In genomic region chr16:92812405-92812804, GRCm38 (mm10) we compare ENCODE assay signal across 32 mouse cellular contexts. TPM values are rescaled to one million over a fixed set of nuclear protein-coding genes. Genes with fewer than 3 reads are reported as not detected.
DNase-seq lines count a peak whose midpoint lies in the region; ATAC-seq lines count a peak whose summit lies in the region.
"Had no signal": no experiment of that assay in that cellular context is flagged by ENCODE, and none has a peak within 500 bp of the region (broad histone marks: within the 10 kb centered on the region; RNA-seq: fewer than 3 reads in every experiment).

No protein-coding gene starts in this region.

- no peaks in the 10 kb centered on the region for H3K36me3 ChIP-seq in limb, embryonic 12.5 days
- H3K36me3 ChIP-seq in limb, embryonic 10.5 days: no peaks in the 10 kb centered on the region
- no peaks in the 10 kb centered on the region for H3K36me3 ChIP-seq in liver, embryonic 11.5 days (ENCODE audit: control insufficient read depth, insufficient read depth, low read length)
- no peaks in the 10 kb centered on the region for H3K36me3 ChIP-seq in liver, embryonic 16.5 days (ENCODE audit: control insufficient read depth, insufficient read depth)
- H3K36me3 ChIP-seq in embryonic facial prominence, embryonic 10.5 days (replicated peaks): no peaks in the 10 kb centered on the region
- H3K36me3 ChIP-seq in midbrain, embryonic 16.5 days (ENCODE audit: control insufficient read depth, insufficient read depth, low read length): no peaks in the 10 kb centered on the region
- H3K36me3 ChIP-seq: embryonic facial prominence, embryonic 13.5 days; forebrain, embryonic 10.5 days; forebrain, embryonic 15.5 days; heart, embryonic 13.5 days; kidney, embryonic 15.5 days; midbrain, embryonic 12.5 days had no signal

- 61% methylated on average over 3 of the region's 3 CpGs for WGBS in limb, embryonic 12.5 days
- 71% methylated on average over 3 of the region's 3 CpGs for WGBS in limb, embryonic 10.5 days
- 18% methylated on average over 3 of the region's 3 CpGs for WGBS in liver, embryonic 11.5 days
- WGBS in liver, embryonic 16.5 days (ENCODE audit: insufficient replicate concordance): 11% methylated on average over 3 of the region's 3 CpGs
- 67% methylated on average over 3 of the region's 3 CpGs for WGBS in embryonic facial prominence, embryonic 10.5 days
- 77% methylated on average over 3 of the region's 3 CpGs for WGBS in midbrain, embryonic 16.5 days

- peak overlapping the region; percentile 58; the same call in 1 of the 2 replicates for H3K27ac ChIP-seq in limb, embryonic 12.5 days
- H3K27ac ChIP-seq in limb, embryonic 10.5 days: no peak overlapping the region
- H3K27ac ChIP-seq in liver, embryonic 11.5 days (ENCODE audit: low read depth, low read length): no peak overlapping the region
- no peak overlapping the region for H3K27ac ChIP-seq in liver, embryonic 16.5 days (ENCODE audit: low read length)
- no peak overlapping the region for H3K27ac ChIP-seq in embryonic facial prominence, embryonic 10.5 days (replicated peaks)
- H3K27ac ChIP-seq in midbrain, embryonic 16.5 days (ENCODE audit: low read length): no peak overlapping the region
- H3K27ac ChIP-seq: embryonic facial prominence, embryonic 13.5 days; forebrain, embryonic 10.5 days; forebrain, embryonic 15.5 days; heart, embryonic 13.5 days; hindbrain, embryonic 14.5 days; kidney, embryonic 15.5 days; macrophage; midbrain, embryonic 12.5 days had no signal

- DNase-seq in limb, embryonic 10.5 days (ENCODE audit: low spot score): no peak
- no peak for DNase-seq in liver, embryonic 11.5 days (ENCODE audit: low spot score)
- DNase-seq in heart, adult 11 months: no peak
- DNase-seq in embryonic facial prominence, embryonic 10.5 days (ENCODE audit: low spot score): no peak
- DNase-seq: adrenal gland, postnatal 10 days; cerebellum, adult 11 months; cerebellum, adult 9-10 months; cerebellum, postnatal 36 days; gastrocnemius, postnatal 25 days; heart, adult 18-20 months; heart, postnatal 10 days; kidney, adult 18-20 months; kidney, postnatal 25 days; left cerebral cortex, postnatal 4 days; lung, adult 18-20 months; thymus, adult 2 months; thymus, postnatal 4 days had no signal

- H3K9me3 ChIP-seq in limb, embryonic 12.5 days: no peaks in the 10 kb centered on the region
- no peaks in the 10 kb centered on the region for H3K9me3 ChIP-seq in limb, embryonic 10.5 days (replicated peaks)
- no peaks in the 10 kb centered on the region for H3K9me3 ChIP-seq in liver, embryonic 11.5 days (ENCODE audit: control insufficient read depth, low read length)
- H3K9me3 ChIP-seq in liver, embryonic 16.5 days (replicated peaks; ENCODE audit: control insufficient read depth, low read length): no peaks in the 10 kb centered on the region
- H3K9me3 ChIP-seq in embryonic facial prominence, embryonic 10.5 days: no peaks in the 10 kb centered on the region
- H3K9me3 ChIP-seq in midbrain, embryonic 16.5 days (replicated peaks; ENCODE audit: control insufficient read depth, low read length, poor library complexity, severe bottlenecking): no peaks in the 10 kb centered on the region
- H3K9me3 ChIP-seq: embryonic facial prominence, embryonic 13.5 days; forebrain, embryonic 10.5 days; forebrain, embryonic 15.5 days; heart, embryonic 13.5 days; kidney, embryonic 15.5 days; midbrain, embryonic 12.5 days had no signal

- peaks cover 5% of the 10 kb centered on the region; the same call in 1 of the 2 replicates for H3K27me3 ChIP-seq in limb, embryonic 12.5 days
- H3K27me3 ChIP-seq in limb, embryonic 10.5 days (ENCODE audit: low read depth, poor library complexity, severe bottlenecking): peaks cover 3% of the 10 kb centered on the region; the same call in 1 of the 2 replicates
- no peaks in the 10 kb centered on the region for H3K27me3 ChIP-seq in liver, embryonic 11.5 days (replicated peaks; ENCODE audit: control insufficient read depth, insufficient read depth, low read length)
- H3K27me3 ChIP-seq in liver, embryonic 16.5 days (ENCODE audit: control insufficient read depth, insufficient read depth, low read depth, low read length): no peaks in the 10 kb centered on the region
- H3K27me3 ChIP-seq in embryonic facial prominence, embryonic 10.5 days (replicated peaks; ENCODE audit: low read depth, poor library complexity, severe bottlenecking): 0 out of 2 replicates have a peak, but pooled peaks cover 1% of the 10 kb centered on the region
- no peaks in the 10 kb centered on the region for H3K27me3 ChIP-seq in midbrain, embryonic 16.5 days (ENCODE audit: control insufficient read depth, insufficient read depth, low read depth, low read length)
- H3K27me3 ChIP-seq: CH12.LX; embryonic facial prominence, embryonic 13.5 days; forebrain, embryonic 15.5 days; kidney, embryonic 15.5 days; midbrain, embryonic 12.5 days; Patski had no signal

- H3K4me3 ChIP-seq in limb, embryonic 12.5 days (replicated peaks): no peak overlapping the region
- H3K4me3 ChIP-seq in limb, embryonic 10.5 days: no peak overlapping the region
- no peak overlapping the region for H3K4me3 ChIP-seq in liver, embryonic 11.5 days (ENCODE audit: low read depth, low read length)
- H3K4me3 ChIP-seq in liver, embryonic 16.5 days (ENCODE audit: low read depth, low read length): no peak overlapping the region
- H3K4me3 ChIP-seq in embryonic facial prominence, embryonic 10.5 days: no peak overlapping the region
- no peak overlapping the region for H3K4me3 ChIP-seq in midbrain, embryonic 16.5 days (ENCODE audit: low read depth, low read length)
- H3K4me3 ChIP-seq: embryonic facial prominence, embryonic 13.5 days; forebrain, embryonic 10.5 days; forebrain, embryonic 15.5 days; heart, embryonic 13.5 days; kidney, embryonic 15.5 days; midbrain, embryonic 12.5 days had no signal

- ATAC-seq in limb, embryonic 12.5 days (ENCODE audit: insufficient number of reproducible peaks, insufficient read depth, low FRiP score, low TSS enrichment, low read depth): no peak
- ATAC-seq in liver, embryonic 11.5 days (replicated peaks; ENCODE audit: low FRiP score): peak; percentile 64
- ATAC-seq in liver, embryonic 16.5 days (ENCODE audit: low read depth): peak; percentile 68
- ATAC-seq in midbrain, embryonic 16.5 days: no peak
- ATAC-seq: forebrain, embryonic 15.5 days; inflammation-experienced regulatory T-cells, adult 6 months; lung, postnatal 0 days; Patski had no signal

- H3K9ac ChIP-seq in limb, embryonic 12.5 days (replicated peaks): no peak overlapping the region
- no peak overlapping the region for H3K9ac ChIP-seq in liver, embryonic 11.5 days (ENCODE audit: low read depth, low read length)
- H3K9ac ChIP-seq in liver, embryonic 16.5 days (ENCODE audit: low read depth, low read length): no peak overlapping the region
- no peak overlapping the region for H3K9ac ChIP-seq in midbrain, embryonic 16.5 days (ENCODE audit: low read depth, low read length)
- H3K9ac ChIP-seq: embryonic facial prominence, embryonic 13.5 days; forebrain, embryonic 15.5 days; heart, embryonic 13.5 days; hindbrain, embryonic 14.5 days; kidney, embryonic 15.5 days; midbrain, embryonic 12.5 days had no signal

- no peak overlapping the region for H3K4me2 ChIP-seq in limb, embryonic 12.5 days
- H3K4me2 ChIP-seq in liver, embryonic 11.5 days: 0 out of 2 replicates have a peak overlapping the region, but pooled peaks have one; percentile 17
- H3K4me2 ChIP-seq in liver, embryonic 16.5 days (ENCODE audit: low read depth, low read length): no peak overlapping the region
- H3K4me2 ChIP-seq in midbrain, embryonic 16.5 days (ENCODE audit: low read length): no peak overlapping the region
- H3K4me2 ChIP-seq: embryonic facial prominence, embryonic 13.5 days; forebrain, embryonic 15.5 days; heart, embryonic 13.5 days; hindbrain, embryonic 14.5 days; kidney, embryonic 15.5 days; midbrain, embryonic 12.5 days had no signal

- peaks cover 7% of the 10 kb centered on the region for H3K4me1 ChIP-seq in limb, embryonic 12.5 days (replicated peaks)
- no peaks in the 10 kb centered on the region for H3K4me1 ChIP-seq in limb, embryonic 10.5 days
- H3K4me1 ChIP-seq in liver, embryonic 11.5 days (replicated peaks; ENCODE audit: control insufficient read depth, insufficient read depth, low read length): peaks cover 43% of the 10 kb centered on the region
- H3K4me1 ChIP-seq in liver, embryonic 16.5 days (ENCODE audit: control insufficient read depth, low read depth, low read length): peaks cover 15% of the 10 kb centered on the region
- peaks cover 5% of the 10 kb centered on the region for H3K4me1 ChIP-seq in embryonic facial prominence, embryonic 10.5 days
- no peaks in the 10 kb centered on the region for H3K4me1 ChIP-seq in midbrain, embryonic 16.5 days (ENCODE audit: control insufficient read depth, insufficient read depth, low read length)
- H3K4me1 ChIP-seq: forebrain, embryonic 15.5 days; kidney, embryonic 15.5 days; midbrain, embryonic 12.5 days had no signal

RNA-seq across cellular contexts. Expression of gene Runx1, which starts 13.5 kb away (rescaled TPM):
- polyA plus RNA-seq in limb, embryonic 12.5 days (2016; fragmentation: Nextera tagmentation; extraction: Ambion mirVana): 4.9 and 5.4 TPM in 2 replicates
- 1.2 TPM in 2 replicates for polyA plus RNA-seq in limb, embryonic 10.5 days (2016; fragmentation: Nextera tagmentation; extraction: Ambion mirVana)
- polyA plus RNA-seq in liver, embryonic 11.5 days (2014; fragmentation: Nextera tagmentation; extraction: Ambion mirVana): 18.7 and 23.4 TPM in 2 replicates
- 4.1 and 4.4 TPM in 2 replicates for polyA plus RNA-seq in liver, embryonic 16.5 days (2015; fragmentation: Nextera tagmentation; extraction: Ambion mirVana)
- 3.0 and 3.1 TPM in 2 replicates for polyA plus RNA-seq in embryonic facial prominence, embryonic 10.5 days (2016; fragmentation: Nextera tagmentation; extraction: Ambion mirVana)
- polyA plus RNA-seq in midbrain, embryonic 16.5 days (2015; fragmentation: Nextera tagmentation; extraction: Ambion mirVana): 0.59 and 0.71 TPM in 2 replicates

Comparison
In these comparisons a context has a peak if more than half of its experiments do, and no peak if none do; other contexts are left out.
1. ATAC-seq: peak in liver, embryonic 11.5 days (single experiment) and liver, embryonic 16.5 days (single experiment); none in limb, embryonic 12.5 days (single experiment) and midbrain, embryonic 16.5 days (single experiment).